Mouse (Mus musculus): Measurements from ENCODE around the gene Birc3. TPM values are rescaled to one million over a fixed set of nuclear protein-coding genes. Genes with fewer than 3 reads are reported as not detected.
"Not testable (repeated sequence)": the region's sequence is repeated elsewhere in the genome, so short reads cannot be mapped to it uniquely, and the experiment has no call there.

Gene Birc3
- polyA plus RNA-seq, 1 experiment from 2014 or later = 5.4 TPM

GRCm38 (mm10) chr9:7891796-7892195 is 18.8 kb upstream of the Birc3 start:
- not testable (repeated sequence) for H3K27me3 ChIP-seq; H3K4me2 ChIP-seq; H3K4me3 ChIP-seq; H3K9ac ChIP-seq; H3K27ac ChIP-seq; H3K4me1 ChIP-seq (replicated peaks); H3K9me3 ChIP-seq (replicated peaks); ATAC-seq (replicated peaks; ENCODE audit: insufficient number of reproducible peaks, insufficient read depth, low FRiP score, low read depth); H3K36me3 ChIP-seq
- 91% methylated on average over 1 of the region's 1 CpGs for WGBS

GRCm38 (mm10) chr9:7891177-7891576 is 18.2 kb upstream of the Birc3 start:
- Histone ChIP-seq H3K4me1 (replicated peaks) (no peaks in the 10 kb centered on the region), H3K9ac (no peak overlapping the region), H3K9me3 (replicated peaks) (no peaks in the 10 kb centered on the region), H3K36me3 (no peaks in the 10 kb centered on the region), H3K27me3 (no peaks in the 10 kb centered on the region), H3K4me2 (no peak overlapping the region), H3K4me3 (no peak overlapping the region), H3K27ac (no peak overlapping the region)
- WGBS = 71% methylated on average over 1 of the region's 1 CpGs
- ATAC-seq (replicated peaks; ENCODE audit: insufficient number of reproducible peaks, insufficient read depth, low FRiP score, low read depth) = no peak

- 96% methylated on average over 3 of the region's 3 CpGs for WGBS
- Histone ChIP-seq H3K27ac (no peak overlapping the region), H3K4me1 (replicated peaks) (no peaks in the 10 kb centered on the region), H3K27me3 (no peaks in the 10 kb centered on the region), H3K4me3 (no peak overlapping the region), H3K36me3 (no peaks in the 10 kb centered on the region), H3K9ac (no peak overlapping the region), H3K9me3 (replicated peaks) (no peaks in the 10 kb centered on the region), H3K4me2 (no peak overlapping the region)
- ATAC-seq (replicated peaks; ENCODE audit: insufficient number of reproducible peaks, insufficient read depth, low FRiP score, low read depth) = no peak
Observed at GRCm38 (mm10) chr9:7884346-7884745, 11.4 kb upstream of the Birc3 start.

GRCm38 (mm10) chr9:7882304-7882865 is 9.4 kb upstream of the Birc3 start:
- Histone ChIP-seq H3K27ac (no peak overlapping the region), H3K36me3 (no peaks in the 10 kb centered on the region), H3K27me3 (no peaks in the 10 kb centered on the region), H3K4me2 (no peak overlapping the region), H3K9ac (no peak overlapping the region), H3K4me1 (replicated peaks) (no peaks in the 10 kb centered on the region), H3K9me3 (replicated peaks) (no peaks in the 10 kb centered on the region), H3K4me3 (no peak overlapping the region)
- 88% methylated on average over 1 of the region's 1 CpGs for WGBS
- no peak for ATAC-seq (replicated peaks; ENCODE audit: insufficient number of reproducible peaks, insufficient read depth, low FRiP score, low read depth)

GRCm38 (mm10) chr9:7873511-7874211 is 675 bp upstream of the Birc3 start:
- Histone ChIP-seq H3K9me3 (replicated peaks) (no peaks in the 10 kb centered on the region), H3K27me3 (no peaks in the 10 kb centered on the region), H3K36me3 (no peaks in the 10 kb centered on the region), H3K4me2 (peak overlapping the region; percentile 88), H3K4me1 (replicated peaks) (peaks cover 4% of the 10 kb centered on the region; the same call in 1 of the 2 replicates), H3K9ac (no peak overlapping the region), H3K27ac (peak overlapping the region; percentile 84; the same call in 1 of the 2 replicates), H3K4me3 (no peak overlapping the region)
- 89% methylated on average over 8 of the region's 8 CpGs for WGBS
- ATAC-seq (replicated peaks; ENCODE audit: insufficient number of reproducible peaks, insufficient read depth, low FRiP score, low read depth) = no peak

- WGBS = 17% methylated on average over 23 of the region's 23 CpGs
- H3K9me3 ChIP-seq (replicated peaks) = no peaks in the 10 kb centered on the region
- H3K27me3 ChIP-seq = no peaks in the 10 kb centered on the region
- H3K36me3 ChIP-seq = no peaks in the 10 kb centered on the region
- peak overlapping the region; percentile 77 for H3K9ac ChIP-seq
- peak; percentile 10; the same call in 1 of the 2 replicates for ATAC-seq (replicated peaks; ENCODE audit: insufficient number of reproducible peaks, insufficient read depth, low FRiP score, low read depth)
- H3K4me1 ChIP-seq (replicated peaks) = peaks cover 4% of the 10 kb centered on the region; the same call in 1 of the 2 replicates
- H3K4me2 ChIP-seq = peak overlapping the region; percentile 88
- H3K4me3 ChIP-seq = peak overlapping the region; percentile 71
- peak overlapping the region; percentile 84 for H3K27ac ChIP-seq
Observed at GRCm38 (mm10) chr9:7872044-7872774, 777 bp downstream of the Birc3 start.

- no peak for ATAC-seq (replicated peaks; ENCODE audit: insufficient number of reproducible peaks, insufficient read depth, low FRiP score, low read depth)
- no peaks in the 10 kb centered on the region for H3K27me3 ChIP-seq
- H3K9me3 ChIP-seq (replicated peaks) = no peaks in the 10 kb centered on the region
- no peak overlapping the region for H3K9ac ChIP-seq
- peaks cover 4% of the 10 kb centered on the region; the same call in 1 of the 2 replicates for H3K4me1 ChIP-seq (replicated peaks)
- H3K27ac ChIP-seq = no peak overlapping the region
- no peaks in the 10 kb centered on the region for H3K36me3 ChIP-seq
- peak overlapping the region; percentile 88 for H3K4me2 ChIP-seq
- 72% methylated on average over 4 of the region's 4 CpGs for WGBS
- peak overlapping the region; percentile 71 for H3K4me3 ChIP-seq
Observed at GRCm38 (mm10) chr9:7871316-7872043, 1.5 kb downstream of the Birc3 start.

GRCm38 (mm10) chr9:7870556-7871315 is 2.2 kb downstream of the Birc3 start:
- no peak for ATAC-seq (replicated peaks; ENCODE audit: insufficient number of reproducible peaks, insufficient read depth, low FRiP score, low read depth)

GRCm38 (mm10) chr9:7868838-7869491 is 4.0 kb downstream of the Birc3 start:
- H3K27ac ChIP-seq = no peak overlapping the region
- no peaks in the 10 kb centered on the region for H3K36me3 ChIP-seq
- no peaks in the 10 kb centered on the region for H3K27me3 ChIP-seq
- H3K9me3 ChIP-seq (replicated peaks) = no peaks in the 10 kb centered on the region
- H3K4me3 ChIP-seq = no peak overlapping the region
- no peak for ATAC-seq (replicated peaks; ENCODE audit: insufficient number of reproducible peaks, insufficient read depth, low FRiP score, low read depth)
- no peak overlapping the region for H3K9ac ChIP-seq
- H3K4me2 ChIP-seq = no peak overlapping the region
- WGBS = 80% methylated on average over 4 of the region's 4 CpGs
- H3K4me1 ChIP-seq (replicated peaks) = peaks cover 4% of the 10 kb centered on the region; the same call in 1 of the 2 replicates

More at GRCm38 (mm10) chr9:7870556-7871315, 2.2 kb downstream of the Birc3 start:
- Histone ChIP-seq H3K9ac (no peak overlapping the region), H3K4me3 (no peak overlapping the region), H3K36me3 (no peaks in the 10 kb centered on the region), H3K4me1 (replicated peaks) (peaks cover 4% of the 10 kb centered on the region; the same call in 1 of the 2 replicates), H3K27me3 (no peaks in the 10 kb centered on the region), H3K4me2 (no peak overlapping the region; the same call in 1 of the 2 replicates), H3K27ac (no peak overlapping the region), H3K9me3 (replicated peaks) (no peaks in the 10 kb centered on the region)
- WGBS = 91% methylated on average over 10 of the region's 10 CpGs

- H3K9ac ChIP-seq = no peak overlapping the region
- no peak overlapping the region for H3K4me3 ChIP-seq
- no peaks in the 10 kb centered on the region for H3K36me3 ChIP-seq
- no peak for ATAC-seq (replicated peaks; ENCODE audit: insufficient number of reproducible peaks, insufficient read depth, low FRiP score, low read depth)
- H3K9me3 ChIP-seq (replicated peaks) = no peaks in the 10 kb centered on the region
- no peak overlapping the region for H3K4me2 ChIP-seq
- WGBS = 94% methylated on average over 3 of the region's 3 CpGs
- peaks cover 4% of the 10 kb centered on the region; the same call in 1 of the 2 replicates for H3K4me1 ChIP-seq (replicated peaks)
- H3K27ac ChIP-seq = no peak overlapping the region
- no peaks in the 10 kb centered on the region for H3K27me3 ChIP-seq
Observed at GRCm38 (mm10) chr9:7867981-7868380, 5.0 kb downstream of the Birc3 start.
